In the genomic region with DNA sequence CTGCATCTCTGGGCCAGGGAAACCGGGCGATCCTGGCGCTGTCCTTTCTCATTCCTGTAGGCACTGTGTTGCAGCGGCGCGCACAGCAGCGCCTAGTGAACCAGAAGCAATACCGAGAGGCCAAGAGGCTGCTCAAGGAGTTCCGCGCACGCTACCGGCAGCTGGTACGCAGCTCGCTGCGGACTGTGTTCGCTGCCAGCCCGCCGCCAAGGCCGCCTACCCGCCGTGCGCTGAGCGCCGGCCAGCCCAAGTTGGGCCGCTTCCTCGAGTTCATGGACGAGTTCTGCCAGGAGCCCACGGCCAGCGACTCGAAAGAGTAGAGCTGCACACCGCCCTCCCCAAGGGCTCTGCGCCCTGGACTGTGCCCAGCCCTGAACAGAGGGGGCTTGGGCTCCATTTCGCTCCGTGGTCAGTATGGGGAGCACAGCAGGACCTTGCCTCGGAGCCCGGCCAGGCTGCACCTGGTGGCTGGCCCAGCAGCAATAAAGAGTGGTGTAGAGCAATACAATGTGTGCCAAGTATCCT, we compare ENCODE assay signal across 7 mouse cellular contexts. TPM values are rescaled to one million over a fixed set of nuclear protein-coding genes. Genes with fewer than 3 reads are reported as not detected.
A peak's percentile ranks its signal among the peaks of the same experiment; 100 is the strongest.
DNase-seq lines count a peak whose midpoint lies in the region; ATAC-seq and TF ChIP-seq lines count a peak whose summit lies in the region.

No protein-coding gene starts in this region.

- peaks cover 13% of the 10 kb centered on the region for H3K4me1 ChIP-seq in forebrain, embryonic 14.5 days (ENCODE audit: control insufficient read depth, insufficient read depth, low read length)
- peaks cover 13% of the 10 kb centered on the region for H3K4me1 ChIP-seq in hindbrain, embryonic 14.5 days (replicated peaks; ENCODE audit: control insufficient read depth, insufficient read depth, low read length)
- peaks cover 16% of the 10 kb centered on the region for H3K4me1 ChIP-seq in megakaryocyte, embryonic 14.5 days

- H3K27me3 ChIP-seq in forebrain, embryonic 14.5 days (replicated peaks; ENCODE audit: control insufficient read depth, insufficient read depth, low read length) = peaks cover 6% of the 10 kb centered on the region; the same call in 1 of the 2 replicates
- H3K27me3 ChIP-seq in hindbrain, embryonic 14.5 days (ENCODE audit: control insufficient read depth, insufficient read depth, low read length) = peaks cover 5% of the 10 kb centered on the region; the same call in 1 of the 2 replicates
- H3K27me3 ChIP-seq in megakaryocyte, embryonic 14.5 days (replicated peaks) = peaks cover 72% of the 10 kb centered on the region

- WGBS in forebrain, embryonic 14.5 days = 1% methylated on average over 36 of the region's 36 CpGs
- WGBS in hindbrain, embryonic 14.5 days = 1% methylated on average over 31 of the region's 36 CpGs

- TF ChIP-seq CTCF in left cerebral cortex, adult 2 months (IDR thresholded peaks at IDR 0.05) = no peak

- H3K36me3 ChIP-seq in forebrain, embryonic 14.5 days (ENCODE audit: control insufficient read depth, insufficient read depth, low read length) = peaks cover under 1% of the 10 kb centered on the region
- H3K36me3 ChIP-seq in hindbrain, embryonic 14.5 days (replicated peaks; ENCODE audit: control insufficient read depth, insufficient read depth) = peaks cover 9% of the 10 kb centered on the region; the same call in 1 of the 2 replicates
- H3K36me3 ChIP-seq in megakaryocyte, embryonic 14.5 days (replicated peaks; ENCODE audit: low read length) = peaks cover 25% of the 10 kb centered on the region

- peak overlapping the region; percentile 57 for H3K4me2 ChIP-seq in forebrain, embryonic 14.5 days (ENCODE audit: low read length)
- peak overlapping the region; percentile 69 for H3K4me2 ChIP-seq in hindbrain, embryonic 14.5 days (replicated peaks)

- peak overlapping the region; percentile 26 for H3K4me3 ChIP-seq in forebrain, embryonic 14.5 days (ENCODE audit: low read depth, low read length)
- peak overlapping the region; percentile 26 for H3K4me3 ChIP-seq in hindbrain, embryonic 14.5 days (replicated peaks; ENCODE audit: low read length)
- peak overlapping the region; percentile 40 for H3K4me3 ChIP-seq in left cerebral cortex, adult 2 months
- H3K4me3 ChIP-seq in megakaryocyte, embryonic 14.5 days (replicated peaks) = peak overlapping the region; percentile 85

- peak; percentile 63 for ATAC-seq in forebrain, embryonic 14.5 days
- ATAC-seq in hindbrain, embryonic 14.5 days (ENCODE audit: low FRiP score) = peak; percentile 59

- no peaks in the 10 kb centered on the region for H3K9me3 ChIP-seq in forebrain, embryonic 14.5 days (replicated peaks; ENCODE audit: control insufficient read depth, low read length)
- no peaks in the 10 kb centered on the region for H3K9me3 ChIP-seq in hindbrain, embryonic 14.5 days (ENCODE audit: control insufficient read depth, low read length)
- no peaks in the 10 kb centered on the region for H3K9me3 ChIP-seq in megakaryocyte, embryonic 14.5 days

- peak; percentile 55 to 65 for DNase-seq in adrenal gland, adult 18-20 months (ENCODE audit: low spot score in 2 of 2)
- DNase-seq in cerebellum, adult 11 months = peak; percentile 47
- peak; percentile 62 for DNase-seq in forebrain, embryonic 14.5 days (ENCODE audit: low spot score)
- peak; percentile 60 for DNase-seq in hindbrain, embryonic 14.5 days (ENCODE audit: low spot score)
- DNase-seq in left cerebral cortex, adult 2 months (ENCODE audit: extremely low spot score in 1 of 2, low spot score in 2 of 2) = peak; percentile 54 to 58
- peak; percentile 65 for DNase-seq in right cerebral cortex, postnatal 25 days

- peak overlapping the region; percentile 54 for H3K9ac ChIP-seq in forebrain, embryonic 14.5 days (ENCODE audit: low read length)
- H3K9ac ChIP-seq in hindbrain, embryonic 14.5 days = peak overlapping the region; percentile 10

- H3K27ac ChIP-seq in forebrain, embryonic 14.5 days (ENCODE audit: low read depth, low read length) = no peak overlapping the region
- no peak overlapping the region for H3K27ac ChIP-seq in hindbrain, embryonic 14.5 days
- H3K27ac ChIP-seq in left cerebral cortex, adult 2 months = peak overlapping the region; percentile 21; the same call in 1 of the 2 replicates

- intact Hi-C loops in left cerebral cortex, adult 2 months (cut with DNase I) = no loop called here

RNA-seq across cellular contexts. Expression of a gene that starts 54.1 kb away (rescaled TPM):
- total RNA-seq in adrenal gland, adult 18-20 months (2021) = 100 to 1,000 TPM; 150 to 191 TPM
- 282 and 300 TPM in 2 replicates for polyA plus RNA-seq in forebrain, embryonic 14.5 days (2014; fragmentation: Nextera tagmentation; extraction: Ambion mirVana)
- 268 and 276 TPM in 2 replicates for polyA plus RNA-seq in hindbrain, embryonic 14.5 days (2014; fragmentation: Nextera tagmentation; extraction: Ambion mirVana)
- total RNA-seq in left cerebral cortex, adult 2 months (2021) = 10 to 100 TPM; 86.4 to 90.6 TPM
- 18.5 and 108 TPM in 2 replicates for polyA plus RNA-seq in megakaryocyte, embryonic 14.5 days (2012; ENCODE audit: insufficient read depth, low replicate concordance)

RNA-seq across cellular contexts. Expression of a gene that starts 58.5 kb away (rescaled TPM):
- 1 to 10 TPM in 1 of 2 experiments, not detected in 1; 2.8 TPM for total RNA-seq in adrenal gland, adult 18-20 months (2021)
- 0.39 and 0.64 TPM in 2 replicates for polyA plus RNA-seq in forebrain, embryonic 14.5 days (2014; fragmentation: Nextera tagmentation; extraction: Ambion mirVana)
- 1.1 and 1.3 TPM in 2 replicates for polyA plus RNA-seq in hindbrain, embryonic 14.5 days (2014; fragmentation: Nextera tagmentation; extraction: Ambion mirVana)
- 1 to 10 TPM in 1 of 2 experiments, under 1 TPM in 1; 0.77 to 1.6 TPM for total RNA-seq in left cerebral cortex, adult 2 months (2021)
- polyA plus RNA-seq in megakaryocyte, embryonic 14.5 days (2012; ENCODE audit: insufficient read depth, low replicate concordance) = 0.08 TPM in 1 of 2 replicates, not detected in the other

Comparison
In these comparisons a context has a peak if more than half of its experiments do, and no peak if none do; other contexts are left out.
1. H3K4me3 ChIP-seq: peak in every context shown above with its lines; median percentile 85 in megakaryocyte, embryonic 14.5 days; 40 in left cerebral cortex, adult 2 months; 26 in forebrain, embryonic 14.5 days; 26 in hindbrain, embryonic 14.5 days.